Mouse (Mus musculus): ENCODE measurements around the gene Sbsn. TPM values are rescaled to one million over a fixed set of nuclear protein-coding genes. Genes with fewer than 3 reads are reported as not detected.

The Sbsn gene
- polyA plus RNA-seq, 1 experiment from 2014 or later, result 2.3 TPM

DNA sequence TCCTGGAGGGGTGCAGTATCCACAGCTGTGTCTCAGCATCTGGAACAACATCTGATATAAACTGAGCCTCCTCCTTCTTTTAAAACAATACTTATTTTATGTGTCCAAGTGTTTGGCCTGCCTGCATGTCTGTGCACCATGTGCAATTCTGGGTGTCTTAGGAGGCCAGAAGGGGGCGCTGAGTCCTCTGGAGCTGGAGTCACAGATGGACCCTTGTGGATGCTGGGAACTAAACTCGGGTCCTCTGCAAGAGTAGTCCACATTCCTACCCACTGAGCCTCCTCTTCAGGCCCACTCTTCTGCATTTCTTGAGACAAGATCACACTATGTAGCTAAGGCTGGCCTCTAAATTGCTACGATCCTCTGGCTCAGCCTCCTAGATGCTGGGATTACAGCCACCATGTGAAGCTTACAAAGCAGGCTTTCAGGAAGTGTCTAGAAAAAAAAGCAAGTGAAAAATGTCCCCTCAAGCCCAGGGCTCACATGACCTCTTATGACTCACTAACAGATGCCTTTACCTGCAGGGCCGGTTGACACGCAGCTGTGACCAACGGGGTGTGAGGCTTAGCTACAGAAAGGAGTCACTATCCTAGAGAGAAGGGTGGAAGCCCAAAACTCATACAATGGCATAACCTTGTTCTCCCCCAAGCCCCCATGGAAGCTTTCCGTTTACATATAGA lies 3.6 kb upstream of the Sbsn start:
- Histone ChIP-seq H3K27me3 (replicated peaks; ENCODE audit: control insufficient read depth, insufficient read depth, low read length) (no peaks in the 10 kb centered on the region), H3K4me2 (ENCODE audit: low read length) (no peak overlapping the region), H3K36me3 (ENCODE audit: control insufficient read depth, insufficient read depth) (no peaks in the 10 kb centered on the region; the same call in 1 of the 2 replicates), H3K27ac (ENCODE audit: low read length) (no peak overlapping the region), H3K9me3 (ENCODE audit: control insufficient read depth, low read length) (no peaks in the 10 kb centered on the region), H3K9ac (replicated peaks; ENCODE audit: low read depth, low read length) (no peak overlapping the region), H3K4me3 (replicated peaks; ENCODE audit: low read length) (no peak overlapping the region), H3K4me1 (replicated peaks; ENCODE audit: control insufficient read depth, insufficient read depth, low read length) (no peaks in the 10 kb centered on the region)
- 86% methylated on average over 7 of the region's 7 CpGs for WGBS
- no peak for ATAC-seq

DNA sequence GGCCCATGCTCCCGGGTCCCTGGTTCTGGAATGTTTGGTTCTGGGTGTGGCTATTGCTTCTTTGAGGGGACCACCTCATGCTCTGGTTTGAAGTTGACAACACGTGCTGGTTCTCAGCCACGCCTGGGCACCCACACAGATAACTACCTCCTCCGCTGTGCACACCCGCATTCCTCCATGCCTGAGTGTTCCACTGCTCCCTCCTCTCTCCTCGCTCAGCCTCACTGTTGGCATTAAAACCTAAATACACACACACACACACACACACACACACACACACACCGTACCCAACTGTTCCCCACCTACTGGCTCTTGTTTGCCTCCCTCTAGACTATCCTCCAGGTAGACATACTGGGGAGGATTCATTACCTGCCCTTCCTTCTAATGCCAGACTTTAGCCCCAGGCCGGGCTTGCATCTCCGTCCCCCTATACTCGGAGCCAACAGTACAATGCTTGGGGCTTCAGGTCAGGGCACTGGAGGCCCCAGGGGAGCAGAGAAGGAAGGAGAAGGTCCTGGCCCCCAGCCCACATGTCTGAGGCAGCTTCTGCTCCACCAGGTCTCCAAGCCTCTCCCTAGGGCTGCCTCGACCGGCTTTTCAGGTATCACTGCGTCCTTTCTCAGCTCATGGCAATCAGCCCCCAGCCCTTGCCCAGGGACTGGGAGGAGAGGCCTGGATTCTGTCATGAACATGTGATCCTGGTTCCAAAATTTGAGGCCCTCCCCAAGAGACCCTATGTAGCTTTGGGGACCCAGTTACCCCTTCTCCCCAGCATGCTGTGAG lies 1.3 kb upstream of the Sbsn start:
- no peaks in the 10 kb centered on the region for H3K27me3 ChIP-seq (replicated peaks; ENCODE audit: control insufficient read depth, insufficient read depth, low read length)
- H3K4me2 ChIP-seq (ENCODE audit: low read length), result no peak overlapping the region
- no peak overlapping the region for H3K27ac ChIP-seq (ENCODE audit: low read length)
- no peak overlapping the region for H3K4me3 ChIP-seq (replicated peaks; ENCODE audit: low read length)
- 90% methylated on average over 13 of the region's 13 CpGs for WGBS
- H3K4me1 ChIP-seq (replicated peaks; ENCODE audit: control insufficient read depth, insufficient read depth, low read length), result no peaks in the 10 kb centered on the region
- no peak overlapping the region for H3K9ac ChIP-seq (replicated peaks; ENCODE audit: low read depth, low read length)
- peaks cover 6% of the 10 kb centered on the region for H3K36me3 ChIP-seq (ENCODE audit: control insufficient read depth, insufficient read depth)
- peaks cover 8% of the 10 kb centered on the region for H3K9me3 ChIP-seq (ENCODE audit: control insufficient read depth, low read length)
- no peak for ATAC-seq

DNA sequence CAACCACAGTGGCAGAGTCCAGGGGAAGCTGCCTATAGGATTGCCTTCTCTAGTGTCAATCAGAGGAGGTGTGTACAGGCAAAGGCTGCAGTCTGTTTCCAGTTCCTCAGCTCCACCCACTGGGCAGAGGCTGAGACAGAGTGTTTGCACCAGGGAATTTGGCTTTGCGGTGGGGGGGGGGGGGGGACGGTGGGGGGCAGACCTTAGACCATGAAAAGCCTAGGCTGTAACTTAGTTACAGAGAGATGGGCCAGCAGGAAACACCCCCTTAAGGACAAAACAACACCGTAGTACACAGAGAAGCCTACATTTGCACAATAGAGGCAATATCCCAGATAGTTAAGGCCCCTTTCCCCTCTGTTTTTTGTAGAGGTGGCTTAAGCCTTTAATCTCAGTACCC lies 5.7 kb downstream of the Sbsn start:
- H3K4me2 ChIP-seq (ENCODE audit: low read length), result no peak overlapping the region
- no peak for ATAC-seq

GRCm38 (mm10) chr7:30758853-30759252 lies 7.6 kb downstream of the Sbsn start:
- no peak overlapping the region for H3K4me3 ChIP-seq (replicated peaks; ENCODE audit: low read length)
- ATAC-seq, result no peak
- no peak overlapping the region for H3K27ac ChIP-seq (ENCODE audit: low read length)
- H3K27me3 ChIP-seq (replicated peaks; ENCODE audit: control insufficient read depth, insufficient read depth, low read length), result no peaks in the 10 kb centered on the region
- no peak overlapping the region for H3K4me2 ChIP-seq (ENCODE audit: low read length)
- no peaks in the 10 kb centered on the region for H3K4me1 ChIP-seq (replicated peaks; ENCODE audit: control insufficient read depth, insufficient read depth, low read length)
- H3K36me3 ChIP-seq (ENCODE audit: control insufficient read depth, insufficient read depth), result peaks cover 10% of the 10 kb centered on the region
- peaks cover 7% of the 10 kb centered on the region for H3K9me3 ChIP-seq (ENCODE audit: control insufficient read depth, low read length)
- 37% methylated on average over 4 of the region's 4 CpGs for WGBS
- H3K9ac ChIP-seq (replicated peaks; ENCODE audit: low read depth, low read length), result no peak overlapping the region

More for the DNA sequence above, 5.7 kb downstream of the Sbsn start:
- H3K27me3 ChIP-seq (replicated peaks; ENCODE audit: control insufficient read depth, insufficient read depth, low read length), result no peaks in the 10 kb centered on the region
- H3K4me3 ChIP-seq (replicated peaks; ENCODE audit: low read length), result no peak overlapping the region
- H3K36me3 ChIP-seq (ENCODE audit: control insufficient read depth, insufficient read depth), result peaks cover 10% of the 10 kb centered on the region
- WGBS, result 83% methylated on average over 2 of the region's 3 CpGs
- peaks cover 10% of the 10 kb centered on the region for H3K9me3 ChIP-seq (ENCODE audit: control insufficient read depth, low read length)
- H3K27ac ChIP-seq (ENCODE audit: low read length), result no peak overlapping the region
- H3K4me1 ChIP-seq (replicated peaks; ENCODE audit: control insufficient read depth, insufficient read depth, low read length), result no peaks in the 10 kb centered on the region
- H3K9ac ChIP-seq (replicated peaks; ENCODE audit: low read depth, low read length), result no peak overlapping the region

DNA sequence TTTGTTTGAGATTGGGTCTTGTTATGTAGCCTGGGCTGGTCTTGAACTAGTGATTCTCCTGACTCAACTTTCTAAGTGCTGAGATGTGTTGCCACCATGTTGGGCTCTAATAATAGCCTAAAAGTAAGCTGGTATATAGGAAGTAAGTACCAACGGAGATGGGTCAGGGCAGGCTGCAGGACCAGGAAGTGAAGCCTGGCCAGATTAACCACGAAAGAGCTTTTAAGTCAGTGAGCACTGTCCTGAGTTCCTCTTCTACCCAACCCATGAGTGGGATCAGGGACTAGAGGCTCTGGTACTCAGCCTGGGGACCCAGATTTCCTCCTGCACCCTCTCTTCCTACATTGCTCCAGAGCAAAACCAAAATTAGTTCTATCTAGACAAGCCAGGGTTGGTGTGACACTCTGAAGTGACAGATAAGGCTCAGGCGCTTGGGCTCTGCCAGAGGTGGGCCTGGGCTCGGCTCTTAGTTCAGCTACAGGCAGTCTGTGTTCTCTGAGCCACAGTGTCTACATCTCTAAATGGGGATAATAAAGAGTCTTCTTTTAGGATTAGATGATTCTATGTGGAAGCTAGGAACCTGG lies 10.6 kb downstream of the Sbsn start:
- no peaks in the 10 kb centered on the region for H3K36me3 ChIP-seq (ENCODE audit: control insufficient read depth, insufficient read depth)
- no peaks in the 10 kb centered on the region for H3K27me3 ChIP-seq (replicated peaks; ENCODE audit: control insufficient read depth, insufficient read depth, low read length)
- no peaks in the 10 kb centered on the region for H3K4me1 ChIP-seq (replicated peaks; ENCODE audit: control insufficient read depth, insufficient read depth, low read length)
- no peak overlapping the region for H3K27ac ChIP-seq (ENCODE audit: low read length)
- 76% methylated on average over 4 of the region's 4 CpGs for WGBS
- no peak overlapping the region for H3K4me3 ChIP-seq (replicated peaks; ENCODE audit: low read length)
- H3K9me3 ChIP-seq (ENCODE audit: control insufficient read depth, low read length), result no peaks in the 10 kb centered on the region
- no peak overlapping the region for H3K4me2 ChIP-seq (ENCODE audit: low read length)
- H3K9ac ChIP-seq (replicated peaks; ENCODE audit: low read depth, low read length), result no peak overlapping the region
- no peak for ATAC-seq

DNA sequence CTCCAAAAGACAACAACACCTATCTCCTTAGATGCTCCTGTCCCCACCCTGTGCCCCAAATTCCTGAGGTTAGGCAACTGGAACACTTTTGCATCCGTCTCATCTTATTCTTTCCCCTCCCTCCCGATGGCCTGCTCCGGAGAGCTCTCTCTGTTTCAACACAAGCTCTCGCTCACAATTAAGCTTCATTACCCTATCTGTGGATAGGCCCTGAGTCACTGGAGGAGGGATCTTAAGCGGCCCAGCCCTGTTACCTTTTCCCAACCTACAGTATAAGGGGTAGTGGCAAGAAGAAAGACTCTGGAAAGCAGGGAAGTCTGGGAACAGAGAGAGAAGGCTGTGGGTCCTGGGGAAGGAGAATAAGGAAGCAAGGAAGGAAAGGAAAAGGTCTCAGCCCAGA lies 12.2 kb downstream of the Sbsn start, which contains the start of gene Dmkn:
TSS of gene Dmkn (plus strand) at position 301 of the 400 bp plus-strand sequence.
- no peak within 1 kb of the TSS for H3K9ac ChIP-seq (replicated peaks; ENCODE audit: low read depth, low read length)
- no peak within 1 kb of the TSS for H3K4me2 ChIP-seq (ENCODE audit: low read length)
- no peak within 1 kb of the TSS for H3K4me3 ChIP-seq (replicated peaks; ENCODE audit: low read length)
- H3K4me1 ChIP-seq (replicated peaks; ENCODE audit: control insufficient read depth, insufficient read depth, low read length), result no peaks in the 10 kb centered on the region
- ATAC-seq, result no peak
- no peaks in the 10 kb centered on the region for H3K9me3 ChIP-seq (ENCODE audit: control insufficient read depth, low read length)
- no peaks in the 10 kb centered on the region for H3K27me3 ChIP-seq (replicated peaks; ENCODE audit: control insufficient read depth, insufficient read depth, low read length)
- H3K36me3 ChIP-seq (ENCODE audit: control insufficient read depth, insufficient read depth), result no peaks in the 10 kb centered on the region
- WGBS, result 22% methylated on average over 5 of the region's 5 CpGs
- no peak within 1 kb of the TSS for H3K27ac ChIP-seq (ENCODE audit: low read length)

DNA sequence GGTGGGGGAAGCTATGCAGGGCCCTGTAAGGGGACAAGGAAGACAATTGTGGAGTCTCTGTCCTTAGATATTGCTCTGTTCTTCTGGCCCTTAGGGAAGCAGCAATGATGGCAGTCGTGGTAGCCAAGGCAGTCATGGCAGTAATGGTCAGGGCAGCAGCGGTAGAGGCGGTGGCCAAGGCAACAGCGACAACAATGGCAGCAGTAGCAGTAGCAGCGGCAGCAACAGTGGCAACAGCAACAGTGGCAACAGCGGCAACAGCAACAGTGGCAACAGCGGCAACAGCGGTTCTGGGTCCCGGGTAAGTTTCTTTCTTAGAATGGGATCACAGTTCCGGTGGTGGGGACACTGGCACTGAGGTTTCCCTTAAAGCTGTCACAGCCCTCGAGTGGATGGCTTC lies 13.9 kb downstream of the Sbsn start:
- H3K27me3 ChIP-seq (replicated peaks; ENCODE audit: control insufficient read depth, insufficient read depth, low read length), result 0 out of 2 replicates have a peak, but pooled peaks cover 2% of the 10 kb centered on the region
- 47% methylated on average over 11 of the region's 11 CpGs for WGBS
- no peaks in the 10 kb centered on the region for H3K4me1 ChIP-seq (replicated peaks; ENCODE audit: control insufficient read depth, insufficient read depth, low read length)
- no peak overlapping the region; the same call in 1 of the 2 replicates for H3K4me2 ChIP-seq (ENCODE audit: low read length)
- H3K4me3 ChIP-seq (replicated peaks; ENCODE audit: low read length), result no peak overlapping the region
- H3K9ac ChIP-seq (replicated peaks; ENCODE audit: low read depth, low read length), result no peak overlapping the region
- H3K27ac ChIP-seq (ENCODE audit: low read length), result no peak overlapping the region
- H3K9me3 ChIP-seq (ENCODE audit: control insufficient read depth, low read length), result no peaks in the 10 kb centered on the region
- no peaks in the 10 kb centered on the region for H3K36me3 ChIP-seq (ENCODE audit: control insufficient read depth, insufficient read depth)
- ATAC-seq, result no peak

- Histone ChIP-seq H3K27me3 (replicated peaks; ENCODE audit: control insufficient read depth, insufficient read depth, low read length) (0 out of 2 replicates have a peak, but pooled peaks cover 2% of the 10 kb centered on the region), H3K4me3 (replicated peaks; ENCODE audit: low read length) (no peak overlapping the region), H3K4me1 (replicated peaks; ENCODE audit: control insufficient read depth, insufficient read depth, low read length) (no peaks in the 10 kb centered on the region), H3K27ac (ENCODE audit: low read length) (no peak overlapping the region), H3K9ac (replicated peaks; ENCODE audit: low read depth, low read length) (no peak overlapping the region), H3K9me3 (ENCODE audit: control insufficient read depth, low read length) (no peaks in the 10 kb centered on the region), H3K36me3 (ENCODE audit: control insufficient read depth, insufficient read depth) (no peaks in the 10 kb centered on the region), H3K4me2 (ENCODE audit: low read length) (no peak overlapping the region)
- WGBS, result 93% methylated on average over 4 of the region's 4 CpGs
- ATAC-seq, result no peak
These were observed 15.1 kb downstream of the Sbsn start for GRCm38 (mm10) chr7:30766408-30766807.

- H3K4me2 ChIP-seq (ENCODE audit: low read length), result no peak overlapping the region
- no peak for ATAC-seq
- 34% methylated on average over 9 of the region's 9 CpGs for WGBS
- no peaks in the 10 kb centered on the region for H3K4me1 ChIP-seq (replicated peaks; ENCODE audit: control insufficient read depth, insufficient read depth, low read length)
- H3K9me3 ChIP-seq (ENCODE audit: control insufficient read depth, low read length), result no peaks in the 10 kb centered on the region
- H3K27me3 ChIP-seq (replicated peaks; ENCODE audit: control insufficient read depth, insufficient read depth, low read length), result 0 out of 2 replicates have a peak, but pooled peaks cover 2% of the 10 kb centered on the region
- no peak overlapping the region for H3K4me3 ChIP-seq (replicated peaks; ENCODE audit: low read length)
- H3K27ac ChIP-seq (ENCODE audit: low read length), result no peak overlapping the region
- no peaks in the 10 kb centered on the region for H3K36me3 ChIP-seq (ENCODE audit: control insufficient read depth, insufficient read depth)
- no peak overlapping the region for H3K9ac ChIP-seq (replicated peaks; ENCODE audit: low read depth, low read length)
These were observed 18.0 kb downstream of the Sbsn start for GRCm38 (mm10) chr7:30769236-30769635.

Measured in forebrain, embryonic 16.5 days (tissue).